ENCODE assay signal across 8 mouse cellular contexts in the genomic region with DNA sequence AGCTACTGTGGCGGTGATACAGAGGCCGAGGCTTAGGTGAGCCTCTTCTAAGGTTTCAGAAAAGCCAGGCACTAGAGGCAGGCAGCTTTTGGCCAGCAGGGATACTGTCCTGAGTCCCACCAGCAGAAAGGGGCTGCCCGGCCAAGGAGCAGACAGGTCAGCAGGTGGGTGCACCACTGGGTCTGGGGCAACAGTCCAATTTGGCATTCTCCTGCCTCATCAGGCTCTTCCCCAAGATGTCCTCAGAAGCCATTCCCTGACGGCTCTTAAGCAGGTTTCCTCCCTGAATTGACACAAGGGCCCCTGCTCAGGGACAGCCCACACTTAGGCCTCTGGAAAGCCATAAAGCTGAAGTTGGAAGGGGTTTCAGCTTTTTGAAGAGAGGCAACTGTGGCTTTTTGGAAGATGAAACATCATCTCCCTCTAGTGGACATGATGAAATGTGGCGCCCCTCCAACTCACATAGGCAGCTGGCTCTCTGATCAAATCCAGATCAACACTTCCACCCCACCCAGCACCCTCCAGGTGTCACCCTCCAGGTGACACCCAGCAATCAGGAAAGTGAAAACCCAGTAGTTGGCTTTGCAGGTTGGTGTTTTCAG. TPM values are rescaled to one million over a fixed set of nuclear protein-coding genes. Genes with fewer than 3 reads are reported as not detected.
DNase-seq lines count a peak whose midpoint lies in the region; TF ChIP-seq lines count a peak whose summit lies in the region.
"Had no signal": no experiment of that assay in that cellular context is flagged by ENCODE, and none has a peak within 500 bp of the region (broad histone marks: within the 10 kb centered on the region; RNA-seq: fewer than 3 reads in every experiment).

No protein-coding gene starts in this region.

- WGBS in limb, embryonic 10.5 days = 61% methylated on average over 5 of the region's 5 CpGs

- intact Hi-C loops in gastrocnemius, adult 2 months (cut with DNase I) = loop anchor here (1.0 to 10.0 kb wide), 2 partner anchors 137 to 432 kb away; no protein-coding TSS in a partner anchor

- H3K4me1 ChIP-seq in limb, embryonic 10.5 days = peaks cover 9% of the 10 kb centered on the region; the same call in 1 of the 2 replicates
- H3K4me1 ChIP-seq: liver, embryonic 15.5 days had no signal

- H3K79me3 ChIP-seq in C2C12 (ENCODE audit: low read depth) = no peaks in the 10 kb centered on the region

- H3K27ac ChIP-seq in gastrocnemius, adult 2 months = peak overlapping the region; percentile 87
- H3K27ac ChIP-seq in limb, embryonic 10.5 days = no peak overlapping the region
- H3K27ac ChIP-seq: liver, embryonic 15.5 days had no signal

- peak; percentile 27 for DNase-seq in 3134 (ENCODE audit: extremely low read depth, insufficient read length, low spot score)
- peak; percentile 17 for DNase-seq in c-Kit-positive CD71-positive TER-119-negative erythroid progenitor cells, embryonic 14.5 days (ENCODE audit: low read depth)
- peak; percentile 83 for DNase-seq in gastrocnemius, adult 2 months
- peak; percentile 71 for DNase-seq in kidney, adult 11 months
- peak; percentile 50 for DNase-seq in limb, embryonic 10.5 days (ENCODE audit: low spot score)
- DNase-seq in right cerebral cortex, adult 18-20 months = peak; percentile 63

- no peaks in the 10 kb centered on the region for H3K36me3 ChIP-seq in C2C12 (ENCODE audit: control insufficient read depth, insufficient read depth)
- no peaks in the 10 kb centered on the region for H3K36me3 ChIP-seq in limb, embryonic 10.5 days
- H3K36me3 ChIP-seq: liver, embryonic 15.5 days had no signal

- H3ac ChIP-seq in C2C12 (ENCODE audit: control insufficient read depth, insufficient read length, low read depth) = no peak overlapping the region

- peak; percentile 40 for TF ChIP-seq CTCF in C2C12 (IDR thresholded peaks at IDR 0.05; ENCODE audit: control insufficient read depth, insufficient read depth, insufficient read length)
- TF ChIP-seq CTCF in gastrocnemius, adult 2 months (IDR thresholded peaks at IDR 0.05) = peak; percentile 75

- H3K4me3 ChIP-seq in C2C12 (ENCODE audit: insufficient read depth, poor library complexity, severe bottlenecking) = no peak overlapping the region
- H3K4me3 ChIP-seq in gastrocnemius, adult 2 months = no peak overlapping the region
- no peak overlapping the region for H3K4me3 ChIP-seq in limb, embryonic 10.5 days
- H3K4me3 ChIP-seq: liver, embryonic 15.5 days had no signal

- no peaks in the 10 kb centered on the region for H3K9me3 ChIP-seq in limb, embryonic 10.5 days (replicated peaks)
- H3K9me3 ChIP-seq: liver, embryonic 15.5 days had no signal

- H3K27me3 ChIP-seq in C2C12 (ENCODE audit: control insufficient read depth, insufficient read depth, insufficient read length) = peaks cover 32% of the 10 kb centered on the region
- H3K27me3 ChIP-seq in limb, embryonic 10.5 days (ENCODE audit: low read depth, poor library complexity, severe bottlenecking) = 0 out of 2 replicates have a peak, but pooled peaks cover 6% of the 10 kb centered on the region

- no peaks in the 10 kb centered on the region for H3K79me2 ChIP-seq in C2C12 (ENCODE audit: control insufficient read depth, insufficient read depth)

TF ChIP-seq in C2C12, 6 proteins besides CTCF, POLR2A, EP300 and RAD21:
- TF ChIP-seq USF1 (IDR thresholded peaks at IDR 0.05; ENCODE audit: low read depth) (no peak), MAX (IDR thresholded peaks at IDR 0.05) (no peak), CEBPB (IDR thresholded peaks at IDR 0.05; ENCODE audit: low read depth) (no peak), FOSL1 (IDR thresholded peaks at IDR 0.05; ENCODE audit: insufficient read depth, low read length, poor library complexity, severe bottlenecking) (no peak), MYOG (IDR thresholded peaks at IDR 0.05; ENCODE audit: control insufficient read depth, extremely low read depth, insufficient read length) (no peak), MYOD1 (IDR thresholded peaks at IDR 0.05; ENCODE audit: control insufficient read depth, insufficient read length, low read depth) (no peak)

RNA-seq across cellular contexts. Expression of a gene that starts 37.8 kb away (rescaled TPM):
- polyA plus RNA-seq in C2C12 (2012; fragmentation: generic; extraction: Trizol) = 0.22 TPM
- total RNA-seq in gastrocnemius, adult 2 months (2021) = 1 to 10 TPM; 2.3 to 2.6 TPM
- polyA plus RNA-seq in limb, embryonic 10.5 days (2016; fragmentation: Nextera tagmentation; extraction: Ambion mirVana) = 0.05 and 0.10 TPM in 2 replicates

Comparison
In these comparisons a context has a peak if more than half of its experiments do, and no peak if none do; other contexts are left out.
1. DNase-seq: peak in every context shown above with its lines; median percentile 83 in gastrocnemius, adult 2 months; 71 in kidney, adult 11 months; 63 in right cerebral cortex, adult 18-20 months; 50 in limb, embryonic 10.5 days; 27 in 3134; 17 in c-Kit-positive CD71-positive TER-119-negative erythroid progenitor cells, embryonic 14.5 days.